Mouse (Mus musculus): ENCODE data around the gene Mmgt2.
A peak's percentile ranks its signal among the peaks of the same experiment; 100 is the strongest.

Gene Mmgt2

DNA sequence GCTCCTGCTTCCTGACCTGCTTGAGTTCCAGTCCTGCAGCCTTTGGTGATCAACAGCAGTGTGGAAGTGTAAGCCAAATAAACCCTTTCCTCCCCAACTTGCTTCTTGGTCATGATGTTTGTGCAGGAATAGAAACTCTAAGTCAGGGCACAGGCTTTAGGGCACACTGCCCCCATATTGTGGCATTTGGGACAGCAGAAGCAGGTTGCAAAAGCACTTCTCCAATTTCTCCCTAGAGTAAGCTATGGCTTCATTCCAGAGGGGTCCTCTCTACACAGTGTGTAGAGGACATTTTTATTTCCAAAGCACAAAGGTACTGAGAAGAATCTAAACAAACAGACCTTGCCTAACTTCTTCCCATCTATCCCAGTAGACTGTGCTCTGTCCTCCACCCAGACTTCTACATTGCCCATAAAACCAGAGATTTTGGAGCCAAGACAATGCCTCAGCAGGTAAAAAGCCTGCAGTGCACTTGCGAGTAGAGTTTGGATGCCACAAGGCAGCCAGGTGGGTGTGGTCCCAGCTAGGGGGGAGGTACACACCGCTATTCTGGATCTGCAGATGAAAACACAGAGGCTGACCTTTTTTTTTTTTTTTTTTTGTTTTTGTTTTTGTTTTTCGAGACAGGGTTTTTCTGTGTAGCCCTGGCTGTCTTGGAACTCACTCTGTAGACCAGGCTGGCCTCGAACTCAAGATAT, 26.7 kb upstream of the Mmgt2 start:
- no peak for DNase-seq

DNA sequence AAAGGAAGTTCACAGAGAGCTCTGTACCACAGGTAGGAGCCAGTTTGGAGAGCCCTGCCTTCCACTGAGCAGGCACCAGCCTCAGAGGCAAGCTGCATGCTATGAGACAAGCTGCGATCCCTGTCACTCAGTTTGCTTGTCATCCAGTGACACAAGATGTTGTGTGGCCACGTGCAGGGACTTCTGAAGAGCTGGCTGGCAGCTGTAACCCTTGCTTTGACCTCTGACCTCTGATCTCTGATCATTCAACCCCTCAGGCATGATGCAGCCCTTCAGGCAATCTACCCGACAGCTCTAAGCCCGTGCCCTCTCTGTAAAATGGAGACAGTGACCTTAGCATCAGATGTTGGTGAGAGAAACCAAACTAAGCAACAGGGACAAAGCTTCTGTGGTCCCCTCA, 25.6 kb upstream of the Mmgt2 start:
- no peak for DNase-seq

DNA sequence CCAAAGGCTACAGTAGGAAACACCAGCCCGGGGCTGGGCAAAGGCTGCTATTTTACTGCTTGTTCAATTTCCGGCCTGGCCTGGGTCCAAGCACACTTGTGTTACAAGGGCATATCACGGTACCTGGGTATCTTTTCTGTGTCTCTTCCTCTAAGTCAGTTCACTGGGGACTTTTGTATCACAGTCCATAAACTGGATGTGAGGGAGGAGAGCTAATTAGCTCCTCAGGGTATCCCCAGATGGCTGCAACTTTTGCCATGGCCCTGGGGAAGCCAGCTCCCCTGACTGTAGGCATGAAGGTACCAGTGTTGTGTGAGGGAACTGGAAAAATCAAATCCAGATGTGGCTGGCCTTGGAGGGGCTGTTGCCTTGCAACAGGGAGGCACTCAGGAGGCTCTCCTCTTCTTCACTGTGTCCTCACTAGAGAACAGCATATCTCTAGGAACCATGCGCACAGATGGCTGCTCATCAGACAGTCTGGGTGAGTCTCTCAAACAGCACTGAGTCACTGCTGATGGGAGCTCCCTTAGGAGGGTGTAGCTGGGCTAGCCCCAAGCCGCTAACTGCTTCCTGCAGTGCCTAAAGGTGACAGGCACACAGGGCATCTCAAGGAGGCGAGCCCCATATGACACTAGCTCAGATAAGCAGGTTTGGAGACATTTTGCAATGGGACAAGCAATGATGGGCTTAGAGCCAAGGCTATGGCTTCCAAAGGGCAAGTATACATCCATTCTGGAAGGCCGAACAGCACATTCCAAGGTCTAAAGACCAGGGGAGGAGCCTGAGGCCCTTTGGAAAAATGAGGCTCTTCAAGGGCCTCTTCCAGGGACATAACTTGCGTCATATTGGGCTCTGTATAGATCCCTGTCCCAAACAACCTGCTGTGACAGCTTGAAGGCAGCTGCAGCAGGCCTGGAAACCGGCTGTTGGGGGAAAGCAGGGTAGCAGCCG, 23.8 kb upstream of the Mmgt2 start:
- no peak for DNase-seq

GRCm38 (mm10) chr11:62629352-62630224, 18.9 kb upstream of the Mmgt2 start:
- no peak for DNase-seq

GRCm38 (mm10) chr11:62630225-62630821, 18.1 kb upstream of the Mmgt2 start:
- DNase-seq: no peak

DNA sequence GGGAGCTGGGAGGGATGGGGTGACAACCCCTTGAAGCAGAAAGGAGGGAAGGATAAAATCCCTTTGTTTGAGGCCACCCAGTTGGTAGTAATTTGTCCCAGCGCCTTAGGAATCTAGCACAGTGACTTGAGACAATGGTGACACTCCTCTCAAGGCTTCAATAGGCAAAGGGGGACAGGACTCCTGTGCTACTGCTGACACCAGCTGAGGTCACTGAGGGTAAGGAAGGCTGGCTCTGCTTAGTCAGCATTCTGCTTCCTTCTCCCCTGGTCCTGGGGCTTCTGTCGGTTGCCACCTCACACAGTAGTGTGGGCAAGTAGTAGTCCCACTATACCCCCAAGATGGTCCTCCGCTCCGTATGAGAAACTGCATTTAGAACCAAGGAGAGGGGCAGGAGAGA, 17.3 kb upstream of the Mmgt2 start:
- no peak for DNase-seq

DNA sequence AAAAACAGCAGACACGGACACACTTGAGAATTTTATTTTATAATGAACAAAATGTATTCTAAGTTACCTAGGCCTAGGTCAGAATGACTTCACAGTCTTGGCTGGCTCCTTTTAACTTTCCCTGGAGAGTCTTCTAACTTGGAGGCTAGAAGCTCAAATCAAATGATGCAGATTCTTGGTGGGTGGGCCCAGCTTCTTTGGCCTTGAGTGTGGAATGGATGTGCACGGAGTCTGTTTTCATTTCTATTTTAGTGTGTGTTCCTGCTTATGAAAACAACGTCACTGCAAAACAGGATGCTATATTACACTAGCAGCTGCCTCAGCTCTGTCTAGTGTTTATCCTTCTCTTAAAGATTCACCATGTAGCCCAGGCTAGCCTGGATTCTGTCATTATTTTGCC, 13.1 kb upstream of the Mmgt2 start:
- no peak for DNase-seq

DNA sequence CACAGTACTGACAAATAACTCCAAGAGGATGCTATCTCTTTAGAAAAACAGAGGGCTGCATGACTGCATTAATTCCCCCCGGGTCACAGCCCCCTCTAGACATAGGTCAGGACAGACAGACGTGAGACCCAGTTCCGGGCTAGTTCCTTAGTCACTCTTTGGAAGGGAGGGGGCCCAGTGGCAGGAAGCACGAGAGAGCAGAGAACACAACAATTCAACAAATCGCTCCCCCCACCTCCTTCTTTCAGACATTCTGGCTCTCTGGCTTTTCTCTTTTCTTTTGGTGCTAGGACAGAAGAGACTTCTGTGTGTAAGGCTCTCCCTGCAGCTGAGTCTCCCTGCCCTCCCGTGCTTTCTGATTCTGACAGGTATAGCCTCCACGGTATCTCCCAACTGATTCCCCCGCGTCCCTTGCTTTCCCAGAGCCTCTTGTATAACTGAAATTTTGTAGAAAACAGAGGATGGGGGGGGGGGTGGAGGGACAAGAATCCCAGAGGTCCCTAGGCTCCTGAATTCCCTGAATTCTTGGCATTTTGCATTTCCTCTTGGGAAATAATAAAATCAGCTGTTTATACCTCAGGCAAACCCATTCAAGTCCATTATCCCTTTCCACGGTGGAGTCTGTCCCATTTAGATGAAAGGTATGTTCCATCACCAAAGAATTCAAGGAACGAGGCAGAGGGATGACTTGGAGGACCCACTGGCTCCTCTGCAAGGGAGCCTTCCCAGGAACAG, 12.2 kb upstream of the Mmgt2 start:
- no peak for DNase-seq

- DNase-seq: no peak
Observed at GRCm38 (mm10) chr11:62636840-62637221, 11.6 kb upstream of the Mmgt2 start.

DNA sequence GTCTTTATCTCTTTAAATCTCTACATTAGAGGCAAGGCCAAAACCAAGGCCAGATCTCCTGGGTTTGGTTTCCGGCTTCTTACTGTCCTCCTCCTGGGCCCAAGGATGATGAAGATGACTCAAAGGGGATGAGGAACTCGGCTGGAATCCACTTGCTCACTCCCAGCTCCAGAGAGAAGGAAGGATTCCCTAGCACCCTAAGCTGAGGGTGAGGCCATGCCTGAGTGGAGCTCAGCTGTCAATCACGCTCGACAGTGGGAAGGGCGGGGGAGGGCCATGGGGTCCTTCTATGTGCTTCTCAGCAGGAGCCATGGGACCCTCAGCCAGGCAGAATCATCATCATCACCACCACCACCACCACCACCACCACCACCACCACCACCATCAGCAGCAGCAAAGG, 11.1 kb upstream of the Mmgt2 start:
- DNase-seq: no peak

- no peak for DNase-seq
Observed at GRCm38 (mm10) chr11:62637806-62638205, 10.7 kb upstream of the Mmgt2 start.

DNA sequence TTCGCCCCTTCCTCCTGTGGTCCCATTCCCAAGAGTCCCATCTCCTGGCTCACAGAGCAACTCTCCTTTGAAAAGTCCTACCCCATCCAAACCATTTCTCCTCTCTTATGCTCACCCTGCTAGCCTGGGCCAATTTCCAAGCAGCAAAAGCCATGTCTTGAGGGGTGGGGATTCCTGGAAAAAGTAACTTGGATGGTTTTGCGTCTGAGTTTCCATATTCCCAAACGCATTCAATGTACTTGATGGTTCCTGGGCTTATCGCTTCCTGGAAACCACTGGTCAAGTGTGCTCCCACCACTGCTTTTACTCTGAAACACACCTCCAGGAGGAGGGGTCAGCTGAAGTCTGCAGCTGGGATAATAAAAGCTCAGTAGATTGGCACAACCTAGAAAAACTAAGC, 10.1 kb upstream of the Mmgt2 start:
- no peak for DNase-seq

DNA sequence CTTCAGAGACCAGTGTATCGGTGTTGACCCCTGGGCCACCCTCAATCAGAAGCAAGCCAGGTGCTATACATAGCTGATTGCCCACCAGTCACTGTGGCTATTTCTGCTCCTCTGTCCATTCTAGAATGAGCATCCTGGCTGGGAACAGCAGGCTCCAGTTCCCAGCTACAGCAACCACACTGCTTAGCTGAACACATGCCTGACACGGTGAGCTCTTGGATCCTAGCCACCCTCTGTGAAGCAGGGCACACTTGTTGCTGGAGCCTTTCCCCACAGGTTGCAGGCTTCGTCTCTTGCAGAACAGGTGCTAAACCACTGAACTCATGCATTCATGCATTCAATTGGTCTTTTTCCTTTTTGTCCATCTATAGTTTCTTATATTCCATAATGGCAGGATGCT, 8.1 kb upstream of the Mmgt2 start:
- peak; percentile 29 to 42 for DNase-seq

DNA sequence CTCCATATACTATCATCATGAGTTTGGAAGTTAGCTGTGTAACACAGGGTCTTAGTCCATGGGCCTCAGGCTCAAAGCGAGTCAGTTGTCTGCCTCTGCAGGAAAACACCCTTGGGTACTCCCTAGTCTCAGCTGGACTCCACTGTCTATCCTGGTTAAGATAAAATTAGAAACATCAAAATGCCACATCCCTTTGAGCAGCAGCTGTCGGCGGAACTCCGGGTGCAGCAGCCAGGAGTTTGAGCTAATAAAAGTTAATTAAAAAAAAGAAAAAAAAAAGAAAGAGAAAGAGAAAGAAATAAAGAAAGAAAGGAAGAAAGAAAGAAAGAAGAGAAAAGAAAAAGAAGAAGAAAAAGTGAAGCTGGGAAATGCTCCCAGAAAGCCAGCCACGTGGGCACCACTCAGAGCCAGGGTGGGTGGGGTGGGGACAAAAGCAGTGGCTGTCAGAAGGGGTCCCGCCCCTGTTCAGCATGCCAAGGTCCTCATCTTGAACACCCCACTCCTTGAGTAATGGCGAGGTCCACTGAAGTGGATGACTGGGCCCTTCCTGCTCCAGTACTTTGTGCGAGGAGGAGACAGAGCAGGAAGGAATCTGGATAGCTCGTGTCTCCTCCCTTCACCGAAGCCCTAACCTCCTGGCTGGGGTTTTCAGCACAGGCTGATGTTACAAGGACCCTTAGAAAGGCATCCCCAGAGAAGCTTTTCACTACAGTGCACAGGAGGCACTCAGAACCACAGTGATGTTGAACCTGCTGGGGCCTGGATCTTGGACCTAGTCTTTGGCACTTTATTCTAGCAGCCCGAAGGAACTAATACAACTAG, 6.2 kb upstream of the Mmgt2 start:
- DNase-seq: no peak

- peak; percentile 87 to 92 for DNase-seq
Observed at GRCm38 (mm10) chr11:62643011-62643631, 5.3 kb upstream of the Mmgt2 start.

- DNase-seq: no peak
Observed at GRCm38 (mm10) chr11:62643681-62644363, 4.6 kb upstream of the Mmgt2 start.

DNA sequence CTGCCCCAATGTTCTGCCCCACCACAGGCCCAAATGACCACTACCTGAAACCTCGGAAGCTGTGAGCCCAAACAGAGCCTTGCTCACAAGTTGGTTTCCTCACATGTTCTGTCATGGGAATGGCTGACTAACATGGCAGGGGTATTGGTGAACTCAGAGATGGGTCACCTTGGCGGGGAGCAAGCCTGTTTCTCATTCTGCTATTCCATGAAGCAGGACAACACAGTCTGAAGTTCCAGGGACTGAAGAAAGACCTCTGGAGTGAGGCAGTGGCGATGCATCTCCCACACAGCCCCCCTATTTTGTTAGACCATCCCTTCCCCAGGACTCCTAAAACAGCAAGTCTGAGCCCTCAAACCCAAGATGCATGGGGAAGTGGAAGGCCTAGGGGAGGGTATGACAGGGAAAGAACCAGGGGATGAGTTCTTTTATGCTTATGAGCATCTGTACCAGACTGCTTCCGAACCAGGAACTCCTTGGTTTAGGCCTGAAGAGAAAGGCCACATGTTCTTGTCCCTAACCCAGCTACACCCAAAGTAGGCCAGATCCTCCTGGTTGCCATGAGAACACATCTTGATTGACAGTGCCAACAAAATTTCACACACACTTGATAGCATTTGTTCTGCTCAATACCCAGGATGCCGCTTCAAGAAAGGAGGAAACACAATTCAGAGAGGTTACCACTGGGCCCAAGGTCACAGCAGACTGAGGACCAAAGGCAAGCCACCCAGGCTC, 3.7 kb upstream of the Mmgt2 start:
- no peak for DNase-seq

DNA sequence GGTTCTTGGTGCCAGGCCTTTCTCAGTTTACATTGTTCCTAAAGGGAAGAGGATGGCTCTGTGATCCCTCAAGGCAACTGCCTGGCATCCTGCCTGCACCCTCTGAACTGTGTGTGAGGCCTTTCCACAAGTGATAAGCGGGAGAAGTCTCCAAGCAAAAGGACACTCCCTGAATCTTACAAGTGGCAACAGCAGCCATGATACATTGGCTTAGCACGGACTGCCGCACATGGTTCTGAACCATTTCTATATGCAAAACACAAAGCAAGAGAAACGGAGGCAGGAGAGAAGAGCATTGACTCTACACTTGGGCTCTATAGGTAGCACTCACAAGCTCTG, 3.2 kb upstream of the Mmgt2 start:
- DNase-seq: no peak

GRCm38 (mm10) chr11:62645732-62646494, 2.6 kb upstream of the Mmgt2 start:
- no peak for DNase-seq

All from cerebellum, postnatal 25 days (tissue).